Mouse (Mus musculus): ENCODE results near the gene Ccdc181. TPM values are rescaled to one million over a fixed set of nuclear protein-coding genes. Genes with fewer than 3 reads are reported as not detected.
A peak's percentile ranks its signal among the peaks of the same experiment; 100 is the strongest.

Gene Ccdc181
- polyA plus RNA-seq, 1 experiment from 2014 or later: 26.4 TPM

DNA sequence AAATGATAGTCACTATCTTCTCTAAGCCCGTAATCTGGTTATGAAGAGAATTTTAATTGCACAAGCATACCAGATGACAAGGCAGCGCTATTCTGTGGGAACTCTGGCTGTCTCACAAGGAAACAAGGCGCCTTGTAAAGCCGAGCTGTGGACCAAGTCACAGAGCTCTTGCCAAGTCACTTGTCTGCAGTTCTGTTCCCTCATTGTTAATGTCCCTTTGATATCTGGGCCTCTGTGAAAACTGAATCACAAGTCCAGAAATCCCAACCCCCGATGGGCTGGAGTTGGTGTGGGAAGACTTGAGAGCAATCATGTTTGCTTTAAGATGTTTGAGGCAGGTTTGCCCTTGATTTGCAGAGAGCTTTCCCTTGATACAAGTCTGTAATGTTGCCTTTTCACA, 45.3 kb downstream of the Ccdc181 start:
- Histone ChIP-seq H3K9me3 (ENCODE audit: control insufficient read depth, low read length) (no peaks in the 10 kb centered on the region), H3K4me2 (ENCODE audit: low read length) (no peak overlapping the region), H3K9ac (ENCODE audit: low read depth, low read length) (no peak overlapping the region), H3K4me3 (ENCODE audit: low read length) (no peak overlapping the region), H3K4me1 (ENCODE audit: control insufficient read depth, insufficient read depth, low read depth, low read length) (no peaks in the 10 kb centered on the region), H3K27ac (ENCODE audit: low read depth, low read length) (peak overlapping the region; percentile 55; the same call in 1 of the 2 replicates), H3K36me3 (ENCODE audit: control insufficient read depth, insufficient read depth, low read length) (no peaks in the 10 kb centered on the region), H3K27me3 (replicated peaks; ENCODE audit: control insufficient read depth, insufficient read depth, low read length) (no peaks in the 10 kb centered on the region)
- peak; percentile 53; the same call in 1 of the 2 replicates for ATAC-seq
- 50% methylated on average over 5 of the region's 5 CpGs for WGBS

DNA sequence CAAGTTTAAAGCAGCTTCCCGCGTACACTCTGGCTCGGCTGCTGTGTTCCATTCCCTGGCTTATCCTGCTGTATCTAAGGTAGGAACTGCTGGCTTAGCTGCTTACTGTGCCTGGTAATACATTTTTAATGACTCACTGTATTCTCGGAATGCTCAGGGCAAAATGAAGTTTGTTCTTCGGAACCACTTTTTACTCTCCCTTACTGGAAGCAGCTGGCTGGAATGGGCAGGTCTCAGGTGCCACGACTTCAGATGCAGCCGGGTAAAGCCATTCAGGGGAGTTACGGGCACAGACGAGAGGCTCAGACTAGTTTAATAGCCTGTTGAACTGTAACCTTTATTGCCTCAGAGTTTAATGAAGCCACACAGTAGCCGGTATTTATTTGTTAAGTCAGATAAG, 46.0 kb downstream of the Ccdc181 start:
- H3K27ac ChIP-seq (ENCODE audit: low read depth, low read length): peak overlapping the region; percentile 55
- H3K27me3 ChIP-seq (replicated peaks; ENCODE audit: control insufficient read depth, insufficient read depth, low read length): no peaks in the 10 kb centered on the region
- no peak overlapping the region for H3K4me2 ChIP-seq (ENCODE audit: low read length)
- ATAC-seq: no peak
- H3K9ac ChIP-seq (ENCODE audit: low read depth, low read length): no peak overlapping the region
- H3K36me3 ChIP-seq (ENCODE audit: control insufficient read depth, insufficient read depth, low read length): no peaks in the 10 kb centered on the region
- no peaks in the 10 kb centered on the region for H3K4me1 ChIP-seq (ENCODE audit: control insufficient read depth, insufficient read depth, low read depth, low read length)
- no peaks in the 10 kb centered on the region for H3K9me3 ChIP-seq (ENCODE audit: control insufficient read depth, low read length)
- H3K4me3 ChIP-seq (ENCODE audit: low read length): no peak overlapping the region
- 68% methylated on average over 10 of the region's 10 CpGs for WGBS

DNA sequence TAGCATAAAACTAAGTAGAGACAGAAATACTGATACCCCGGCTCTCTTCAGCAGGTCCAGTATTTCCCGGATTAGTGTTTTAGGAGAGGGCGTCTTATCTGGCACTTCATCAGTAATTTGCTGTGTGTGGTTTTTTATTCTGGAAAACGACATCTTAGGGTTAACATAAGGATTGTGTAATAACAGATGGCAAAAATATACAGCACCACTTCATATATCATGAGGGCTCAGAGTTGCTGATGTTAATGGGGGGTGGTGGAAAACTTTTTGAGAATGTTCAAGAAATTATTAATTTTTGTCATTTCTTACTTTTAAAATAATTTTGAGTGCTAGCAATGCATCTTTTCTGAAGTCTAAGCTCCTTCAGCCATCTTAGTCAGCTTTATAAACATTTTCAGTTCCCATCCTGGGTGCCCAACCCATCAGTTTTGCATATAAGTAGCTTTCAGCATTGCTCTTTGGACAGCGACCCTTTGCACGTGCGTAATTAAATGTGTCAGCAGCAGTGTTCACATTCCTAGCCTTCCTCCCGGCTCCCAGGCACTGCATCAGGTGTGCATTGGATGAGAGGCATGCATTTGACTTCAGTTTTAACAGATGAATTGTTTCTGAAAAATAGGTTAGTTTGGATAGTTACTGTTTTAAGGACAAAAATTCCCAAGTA, 47.7 kb downstream of the Ccdc181 start:
- Histone ChIP-seq H3K9ac (ENCODE audit: low read depth, low read length) (no peak overlapping the region), H3K4me1 (ENCODE audit: control insufficient read depth, insufficient read depth, low read depth, low read length) (peaks cover 3% of the 10 kb centered on the region), H3K27ac (ENCODE audit: low read depth, low read length) (no peak overlapping the region), H3K9me3 (ENCODE audit: control insufficient read depth, low read length) (no peaks in the 10 kb centered on the region), H3K4me2 (ENCODE audit: low read length) (no peak overlapping the region), H3K4me3 (ENCODE audit: low read length) (no peak overlapping the region), H3K36me3 (ENCODE audit: control insufficient read depth, insufficient read depth, low read length) (no peaks in the 10 kb centered on the region), H3K27me3 (replicated peaks; ENCODE audit: control insufficient read depth, insufficient read depth, low read length) (no peaks in the 10 kb centered on the region)
- WGBS: 88% methylated on average over 8 of the region's 8 CpGs
- ATAC-seq: no peak

DNA sequence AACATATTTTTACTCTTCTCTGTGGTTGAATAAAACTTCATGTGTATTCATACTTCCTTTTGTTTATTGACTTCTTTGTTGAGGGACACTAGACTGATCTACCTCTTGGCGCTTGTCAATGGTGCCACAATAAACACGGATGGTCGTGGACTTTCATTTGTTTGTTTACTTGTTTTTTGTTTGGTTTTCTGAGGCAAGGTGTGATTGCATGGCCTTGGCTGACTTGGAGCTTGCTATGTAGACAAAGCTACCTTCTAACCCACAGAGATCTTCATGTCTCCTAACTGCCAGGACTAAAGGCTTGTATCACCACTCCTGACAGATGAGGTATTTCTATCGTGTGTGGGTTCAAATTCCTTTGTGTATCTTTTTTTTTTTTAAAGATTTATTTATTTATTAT, 48.8 kb downstream of the Ccdc181 start:
- Histone ChIP-seq H3K27me3 (replicated peaks; ENCODE audit: control insufficient read depth, insufficient read depth, low read length) (no peaks in the 10 kb centered on the region), H3K4me2 (ENCODE audit: low read length) (no peak overlapping the region), H3K4me1 (ENCODE audit: control insufficient read depth, insufficient read depth, low read depth, low read length) (peaks cover 3% of the 10 kb centered on the region), H3K27ac (ENCODE audit: low read depth, low read length) (no peak overlapping the region), H3K4me3 (ENCODE audit: low read length) (no peak overlapping the region), H3K9ac (ENCODE audit: low read depth, low read length) (no peak overlapping the region), H3K36me3 (ENCODE audit: control insufficient read depth, insufficient read depth, low read length) (no peaks in the 10 kb centered on the region), H3K9me3 (ENCODE audit: control insufficient read depth, low read length) (no peaks in the 10 kb centered on the region)
- WGBS: 89% methylated on average over 4 of the region's 4 CpGs
- ATAC-seq: no peak

DNA sequence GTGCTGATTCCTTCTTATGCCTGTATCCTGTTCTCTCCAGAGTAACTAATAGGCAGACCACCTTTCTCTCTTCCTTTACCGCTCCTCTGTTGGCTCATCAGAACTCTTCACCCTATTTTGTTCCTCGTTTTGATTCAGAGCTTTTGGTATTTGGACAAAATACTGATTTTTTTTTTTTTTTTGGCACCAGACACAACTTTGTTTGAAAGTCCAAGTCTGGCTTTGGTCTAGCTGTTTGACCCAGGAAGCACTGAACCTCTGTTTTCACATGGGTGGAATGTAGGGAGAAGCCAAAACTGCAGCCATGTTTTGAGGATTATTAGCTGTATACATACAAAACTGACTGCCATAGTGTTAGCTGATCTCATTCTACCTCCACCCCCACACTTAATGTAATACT, 49.5 kb downstream of the Ccdc181 start:
- ATAC-seq: no peak
- 89% methylated on average over 2 of the region's 2 CpGs for WGBS
- H3K9ac ChIP-seq (ENCODE audit: low read depth, low read length): no peak overlapping the region
- H3K4me1 ChIP-seq (ENCODE audit: control insufficient read depth, insufficient read depth, low read depth, low read length): peaks cover 3% of the 10 kb centered on the region
- no peak overlapping the region for H3K27ac ChIP-seq (ENCODE audit: low read depth, low read length)
- H3K4me3 ChIP-seq (ENCODE audit: low read length): no peak overlapping the region
- H3K4me2 ChIP-seq (ENCODE audit: low read length): no peak overlapping the region
- H3K36me3 ChIP-seq (ENCODE audit: control insufficient read depth, insufficient read depth, low read length): no peaks in the 10 kb centered on the region
- no peaks in the 10 kb centered on the region for H3K9me3 ChIP-seq (ENCODE audit: control insufficient read depth, low read length)
- H3K27me3 ChIP-seq (replicated peaks; ENCODE audit: control insufficient read depth, insufficient read depth, low read length): no peaks in the 10 kb centered on the region

DNA sequence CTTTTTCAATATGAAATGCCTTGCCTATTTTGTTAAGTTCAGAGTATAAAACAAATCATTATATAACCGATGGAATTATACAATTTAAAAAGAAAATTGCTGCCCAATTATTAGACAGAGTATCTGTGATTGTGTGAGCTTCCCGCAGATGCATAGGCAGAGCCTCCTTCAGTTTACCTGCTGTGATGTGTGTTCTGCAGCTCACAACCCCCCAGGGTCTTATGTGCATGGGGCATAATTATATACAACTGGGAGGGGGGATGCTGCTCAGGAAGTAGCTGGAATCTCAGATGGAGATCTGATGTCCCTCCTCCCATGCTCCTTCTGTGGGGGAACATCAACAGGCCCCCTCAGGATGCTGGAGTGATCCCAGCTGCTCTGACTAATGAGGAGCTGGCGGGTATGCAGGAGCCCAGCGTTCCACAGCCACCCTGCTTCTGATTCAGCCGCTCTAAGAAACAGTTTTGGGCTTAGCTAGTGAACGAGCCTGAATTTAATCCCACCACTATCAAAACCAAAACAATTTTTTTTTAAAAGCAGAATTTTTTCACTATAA, 51.3 kb downstream of the Ccdc181 start:
- Histone ChIP-seq H3K4me2 (ENCODE audit: low read length) (no peak overlapping the region), H3K9ac (ENCODE audit: low read depth, low read length) (peak overlapping the region; percentile 17; the same call in 1 of the 2 replicates), H3K36me3 (ENCODE audit: control insufficient read depth, insufficient read depth, low read length) (no peaks in the 10 kb centered on the region), H3K27ac (ENCODE audit: low read depth, low read length) (no peak overlapping the region; the same call in 1 of the 2 replicates), H3K4me1 (ENCODE audit: control insufficient read depth, insufficient read depth, low read depth, low read length) (peaks cover 3% of the 10 kb centered on the region), H3K27me3 (replicated peaks; ENCODE audit: control insufficient read depth, insufficient read depth, low read length) (no peaks in the 10 kb centered on the region), H3K9me3 (ENCODE audit: control insufficient read depth, low read length) (no peaks in the 10 kb centered on the region), H3K4me3 (ENCODE audit: low read length) (no peak overlapping the region)
- ATAC-seq: peak; percentile 74; the same call in 1 of the 2 replicates
- WGBS: 40% methylated on average over 6 of the region's 6 CpGs

DNA sequence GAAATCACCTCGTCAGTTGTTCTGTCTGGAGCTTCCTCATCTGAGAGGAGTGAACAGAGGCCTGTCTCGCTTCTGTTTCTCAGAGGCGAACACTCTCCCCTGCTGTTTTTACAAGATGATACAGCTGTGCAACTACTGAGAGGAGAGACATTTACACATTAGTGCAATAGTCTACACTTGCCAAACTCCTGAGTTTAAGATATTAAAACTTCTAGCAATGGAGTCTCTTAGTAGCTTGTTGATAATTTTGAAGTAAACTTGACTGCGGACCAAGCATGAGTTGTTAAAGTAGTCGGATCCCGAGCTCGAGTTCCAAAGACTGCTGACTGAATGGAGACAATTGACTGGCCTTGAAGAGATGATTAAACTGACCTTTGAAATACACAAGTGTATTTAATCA, 52.4 kb downstream of the Ccdc181 start:
- H3K36me3 ChIP-seq (ENCODE audit: control insufficient read depth, insufficient read depth, low read length): no peaks in the 10 kb centered on the region; the same call in 1 of the 2 replicates
- no peak overlapping the region for H3K4me2 ChIP-seq (ENCODE audit: low read length)
- no peaks in the 10 kb centered on the region for H3K27me3 ChIP-seq (replicated peaks; ENCODE audit: control insufficient read depth, insufficient read depth, low read length)
- no peak for ATAC-seq
- H3K9me3 ChIP-seq (ENCODE audit: control insufficient read depth, low read length): no peaks in the 10 kb centered on the region
- H3K4me1 ChIP-seq (ENCODE audit: control insufficient read depth, insufficient read depth, low read depth, low read length): peaks cover 3% of the 10 kb centered on the region
- H3K4me3 ChIP-seq (ENCODE audit: low read length): no peak overlapping the region
- no peak overlapping the region for H3K9ac ChIP-seq (ENCODE audit: low read depth, low read length)
- no peak overlapping the region for H3K27ac ChIP-seq (ENCODE audit: low read depth, low read length)
- 73% methylated on average over 7 of the region's 7 CpGs for WGBS

DNA sequence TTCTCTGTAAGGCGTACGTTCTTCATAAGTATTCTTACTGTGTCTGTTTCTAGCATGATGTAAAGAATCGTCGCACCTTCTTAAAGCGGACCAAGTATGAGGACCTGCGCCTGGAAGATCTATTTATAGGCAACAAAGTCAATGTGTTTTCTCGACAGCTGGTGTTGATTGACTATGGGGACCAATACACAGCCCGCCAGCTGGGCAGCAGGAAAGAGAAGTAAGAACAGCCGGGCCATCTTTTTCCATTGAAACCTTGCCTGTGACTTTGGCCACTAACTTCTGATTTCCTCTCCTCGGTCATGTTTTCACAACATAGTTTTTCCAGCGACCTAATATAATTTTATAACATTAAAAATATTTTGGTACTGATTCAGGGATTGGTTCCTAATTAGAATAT, 57.2 kb downstream of the Ccdc181 start:
- no peak overlapping the region for H3K9ac ChIP-seq (ENCODE audit: low read depth, low read length)
- no peak overlapping the region for H3K27ac ChIP-seq (ENCODE audit: low read depth, low read length)
- H3K4me3 ChIP-seq (ENCODE audit: low read length): no peak overlapping the region
- peaks cover 9% of the 10 kb centered on the region for H3K36me3 ChIP-seq (ENCODE audit: control insufficient read depth, insufficient read depth, low read length)
- ATAC-seq: no peak
- no peaks in the 10 kb centered on the region for H3K4me1 ChIP-seq (ENCODE audit: control insufficient read depth, insufficient read depth, low read depth, low read length)
- no peaks in the 10 kb centered on the region for H3K9me3 ChIP-seq (ENCODE audit: control insufficient read depth, low read length)
- H3K4me2 ChIP-seq (ENCODE audit: low read length): no peak overlapping the region
- H3K27me3 ChIP-seq (replicated peaks; ENCODE audit: control insufficient read depth, insufficient read depth, low read length): no peaks in the 10 kb centered on the region
- WGBS: 88% methylated on average over 11 of the region's 11 CpGs

DNA sequence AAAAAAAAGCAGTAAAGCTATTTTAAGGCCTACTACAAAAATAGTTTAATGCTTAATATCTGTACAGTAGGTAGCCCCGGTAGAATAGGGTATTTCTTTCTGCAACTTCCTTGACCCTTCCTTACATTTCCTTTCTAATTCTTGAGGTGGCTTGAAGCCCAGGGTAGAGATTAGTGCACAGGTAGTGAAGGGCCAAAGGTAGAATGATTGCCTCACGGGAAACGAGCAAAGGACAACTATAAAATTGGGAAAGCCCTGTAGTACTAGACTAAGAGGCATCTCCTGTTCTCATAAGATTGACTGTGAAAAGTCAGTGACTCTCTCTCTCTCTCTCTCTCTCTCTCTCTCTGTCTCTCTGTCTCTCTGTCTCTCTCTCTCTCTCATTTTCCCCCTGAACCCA, 60.0 kb downstream of the Ccdc181 start:
- WGBS: 98% methylated on average over 3 of the region's 3 CpGs
- no peak for ATAC-seq
- Histone ChIP-seq H3K4me3 (ENCODE audit: low read length) (no peak overlapping the region), H3K4me1 (ENCODE audit: control insufficient read depth, insufficient read depth, low read depth, low read length) (no peaks in the 10 kb centered on the region), H3K9ac (ENCODE audit: low read depth, low read length) (no peak overlapping the region), H3K4me2 (ENCODE audit: low read length) (no peak overlapping the region), H3K36me3 (ENCODE audit: control insufficient read depth, insufficient read depth, low read length) (peaks cover 10% of the 10 kb centered on the region), H3K27me3 (replicated peaks; ENCODE audit: control insufficient read depth, insufficient read depth, low read length) (no peaks in the 10 kb centered on the region), H3K27ac (ENCODE audit: low read depth, low read length) (no peak overlapping the region), H3K9me3 (ENCODE audit: control insufficient read depth, low read length) (no peaks in the 10 kb centered on the region)
